Mouse (Mus musculus) embryonic facial prominence, embryonic 12.5 days (tissue): Measurements from ENCODE around the gene Ube2m. TPM values are rescaled to one million over a fixed set of nuclear protein-coding genes. Genes with fewer than 3 reads are reported as not detected.

ENCODE experiments used
- ATAC-seq: fragments of 200-750 bp; cut with Nextera tagmentation; 2 replicates; pipeline ENCODE4 v1.8.0; 2017; ENCODE audit not compliant: insufficient number of reproducible peaks, insufficient read depth, low FRiP score, low TSS enrichment
- H3K27ac ChIP-seq: fragments of 300-500 bp; sonication (generic); 2 replicates; pipeline ENCODE4 v1.5.1; 2016; ENCODE audit warnings: mild to moderate bottlenecking
- H3K27me3 ChIP-seq: fragments of 300-500 bp; sonication (generic); 2 replicates; pipeline ENCODE4 v1.6.1; 2016; ENCODE audit warnings: mild to moderate bottlenecking, moderate library complexity
- H3K36me3 ChIP-seq: fragments of 300-500 bp; sonication (generic); 2 replicates; pipeline ENCODE4 v1.6.1; 2016; ENCODE audit warnings: mild to moderate bottlenecking
- H3K4me1 ChIP-seq: fragments of 300-500 bp; sonication (generic); 2 replicates; pipeline ENCODE4 v1.6.1; 2016
- H3K4me2 ChIP-seq: fragments of 300-500 bp; sonication (generic); replicated peaks from 2 replicates; pipeline ENCODE4 v1.6.1; 2016; ENCODE audit warnings: mild to moderate bottlenecking, moderate library complexity
- H3K4me3 ChIP-seq: fragments of 300-500 bp; sonication (generic); 2 replicates; pipeline ENCODE4 v1.5.1; 2016; ENCODE audit warnings: mild to moderate bottlenecking
- H3K9ac ChIP-seq: fragments of 300-500 bp; sonication (generic); 2 replicates; pipeline ENCODE4 v1.6.1; 2016; ENCODE audit warnings: mild to moderate bottlenecking, moderate library complexity
- H3K9me3 ChIP-seq: fragments of 300-500 bp; sonication (generic); 2 replicates; pipeline ENCODE4 v1.6.1; 2016; ENCODE audit warnings: mild to moderate bottlenecking, moderate library complexity
- WGBS: fragments of 180-500 bp; shearing (Covaris S2); methylation state at CpG from one replicate; pipeline ENCODE4 v1.1.7; 2016; 5-methylcytosine and 5-hydroxymethylcytosine counted together
- polyA plus RNA-seq: library from polyadenylated mRNA; unstranded; fragments of >200 nt; fragmentation: Nextera tagmentation; extraction: Ambion mirVana; gene quantifications from 2 replicates; pipeline ENCODE4 v1.2.1, GENCODE M21; 2016

Gene Ube2m
- polyA plus RNA-seq, 1 experiment from 2014 or later, result 166 TPM

- Histone ChIP-seq H3K4me2 (no peak overlapping the region), H3K36me3 (no peaks in the 10 kb centered on the region), H3K4me3 (no peak overlapping the region), H3K9ac (no peak overlapping the region), H3K4me1 (no peaks in the 10 kb centered on the region), H3K27me3 (no peaks in the 10 kb centered on the region), H3K27ac (no peak overlapping the region), H3K9me3 (no peaks in the 10 kb centered on the region)
- no peak for ATAC-seq
Measured at GRCm38 (mm10) chr7:12995862-12996261, 42.2 kb downstream of the Ube2m start.

GRCm38 (mm10) chr7:12993148-12993547, 44.9 kb downstream of the Ube2m start:
- ATAC-seq, result no peak
- WGBS, result 85% methylated on average over 10 of the region's 10 CpGs
- H3K4me2 ChIP-seq, result no peak overlapping the region

GRCm38 (mm10) chr7:12992222-12992621, 45.9 kb downstream of the Ube2m start:
- Histone ChIP-seq H3K9me3 (no peaks in the 10 kb centered on the region), H3K4me1 (no peaks in the 10 kb centered on the region), H3K27me3 (no peaks in the 10 kb centered on the region), H3K4me2 (no peak overlapping the region), H3K9ac (no peak overlapping the region), H3K36me3 (no peaks in the 10 kb centered on the region), H3K4me3 (no peak overlapping the region), H3K27ac (no peak overlapping the region)
- WGBS, result 5% methylated on average over 3 of the region's 3 CpGs
- ATAC-seq, result no peak

More at GRCm38 (mm10) chr7:12993148-12993547, 44.9 kb downstream of the Ube2m start:
- Histone ChIP-seq H3K27ac (no peak overlapping the region), H3K36me3 (no peaks in the 10 kb centered on the region), H3K27me3 (no peaks in the 10 kb centered on the region), H3K4me3 (no peak overlapping the region), H3K9ac (no peak overlapping the region), H3K4me1 (no peaks in the 10 kb centered on the region), H3K9me3 (no peaks in the 10 kb centered on the region)

GRCm38 (mm10) chr7:12987409-12988189, 50.5 kb downstream of the Ube2m start:
- H3K9me3 ChIP-seq, result no peaks in the 10 kb centered on the region
- H3K36me3 ChIP-seq, result peaks cover 2% of the 10 kb centered on the region; the same call in 1 of the 2 replicates
- H3K4me1 ChIP-seq, result no peaks in the 10 kb centered on the region
- no peak for ATAC-seq
- H3K27me3 ChIP-seq, result no peaks in the 10 kb centered on the region
- 82% methylated on average over 8 of the region's 8 CpGs for WGBS
- no peak overlapping the region for H3K4me2 ChIP-seq
- H3K4me3 ChIP-seq, result no peak overlapping the region
- no peak overlapping the region for H3K27ac ChIP-seq
- H3K9ac ChIP-seq, result no peak overlapping the region

- no peak for ATAC-seq
- no peaks in the 10 kb centered on the region for H3K27me3 ChIP-seq
- 87% methylated on average over 8 of the region's 8 CpGs for WGBS
- H3K4me2 ChIP-seq, result no peak overlapping the region
- H3K36me3 ChIP-seq, result peaks cover 7% of the 10 kb centered on the region; the same call in 1 of the 2 replicates
- no peak overlapping the region for H3K27ac ChIP-seq
- H3K4me3 ChIP-seq, result no peak overlapping the region
- H3K4me1 ChIP-seq, result no peaks in the 10 kb centered on the region
- no peaks in the 10 kb centered on the region for H3K9me3 ChIP-seq
- H3K9ac ChIP-seq, result no peak overlapping the region
Measured at GRCm38 (mm10) chr7:12986906-12987305, 51.2 kb downstream of the Ube2m start.

GRCm38 (mm10) chr7:12985724-12986123, 52.4 kb downstream of the Ube2m start:
- Histone ChIP-seq H3K9ac (no peak overlapping the region), H3K4me3 (no peak overlapping the region), H3K4me1 (no peaks in the 10 kb centered on the region), H3K27ac (no peak overlapping the region), H3K9me3 (no peaks in the 10 kb centered on the region), H3K27me3 (no peaks in the 10 kb centered on the region), H3K4me2 (no peak overlapping the region), H3K36me3 (peaks cover 7% of the 10 kb centered on the region; the same call in 1 of the 2 replicates)
- ATAC-seq, result no peak
- WGBS, result 86% methylated on average over 1 of the region's 1 CpGs

Other genes with a start within 250 kb of the Ube2m start
- 17.4 and 19.4 TPM in 2 replicates for gene Zscan18, start 234.6 kb downstream of the Ube2m start, polyA plus RNA-seq
- 19.8 TPM in 2 replicates for gene Zfp329, start 219.4 kb downstream of the Ube2m start, polyA plus RNA-seq
- 39.5 and 41.3 TPM in 2 replicates for gene Zfp110, start 203.5 kb downstream of the Ube2m start, polyA plus RNA-seq
- 5.4 and 5.9 TPM in 2 replicates for gene Zfp128, start 157.1 kb downstream of the Ube2m start, polyA plus RNA-seq
- gene Zscan22, start 140.5 kb downstream of the Ube2m start, polyA plus RNA-seq, result 16.8 and 18.2 TPM in 2 replicates
- gene Rps5, start 116.0 kb downstream of the Ube2m start, polyA plus RNA-seq, result 833 and 862 TPM in 2 replicates
- gene Rnf225, start 110.9 kb downstream of the Ube2m start, polyA plus RNA-seq, result 0.95 and 1.0 TPM in 2 replicates
- 13.9 and 14.4 TPM in 2 replicates for gene Zfp324, start 72.4 kb downstream of the Ube2m start, polyA plus RNA-seq
- gene Zfp446, start 60.4 kb downstream of the Ube2m start, polyA plus RNA-seq, result 12.0 and 13.0 TPM in 2 replicates
- 0.09 TPM in 1 of 2 replicates, not detected in the other for gene Slc27a5, start 40.1 kb downstream of the Ube2m start, polyA plus RNA-seq
- gene Trim28, start 39.2 kb downstream of the Ube2m start, polyA plus RNA-seq, result 480 and 495 TPM in 2 replicates
- 28.8 and 29.9 TPM in 2 replicates for gene Zbtb45, start 28.2 kb downstream of the Ube2m start, polyA plus RNA-seq
- 121 and 127 TPM in 2 replicates for gene Chmp2a, start 3.5 kb downstream of the Ube2m start, polyA plus RNA-seq
- 3.8 TPM in 2 replicates for gene Mzf1, start 16.5 kb upstream of the Ube2m start, polyA plus RNA-seq
- gene Vmn1r85, start 56.9 kb upstream of the Ube2m start, polyA plus RNA-seq, result not detected in 2 replicates
- gene Vmn1r86, start 81.6 kb upstream of the Ube2m start, polyA plus RNA-seq, result not detected in 2 replicates
- not detected in 2 replicates for gene Vmn1r87, start 101.9 kb upstream of the Ube2m start, polyA plus RNA-seq
- 0.03 TPM in 1 of 2 replicates, not detected in the other for gene Vmn1r88, start 121.3 kb upstream of the Ube2m start, polyA plus RNA-seq
- gene Vmn1r89, start 174.7 kb upstream of the Ube2m start, polyA plus RNA-seq, result not detected in 2 replicates
- 117 and 120 TPM in 2 replicates for gene Lig1, start 239.0 kb upstream of the Ube2m start, polyA plus RNA-seq
- gene Zswim9, start 240.4 kb upstream of the Ube2m start, polyA plus RNA-seq, result 14.2 and 15.8 TPM in 2 replicates